Mouse (Mus musculus): ENCODE measurements around the gene Gpd1l. TPM values are rescaled to one million over a fixed set of nuclear protein-coding genes. Genes with fewer than 3 reads are reported as not detected.

Gpd1l gene
- 13.3 and 15.4 TPM in 2 replicates for polyA plus RNA-seq (2012; rRNA removed; ENCODE audit: low replicate concordance)

GRCm38 (mm10) chr9:114933723-114934171 lies at the start of gene Gpd1l:
Gene Gpd1l (minus strand): TSS chr9:114933987.

GRCm38 (mm10) chr9:114982689-114983360 lies 49.0 kb upstream of the Gpd1l start, which contains the start of gene Rps27rt:
Gene Rps27rt (minus strand): TSS chr9:114982739.

GRCm38 (mm10) chr9:114978281-114979111 lies 44.7 kb upstream of the Gpd1l start, which contains the start of gene Osbpl10:
Gene Osbpl10 (plus strand): TSS chr9:114978569.

Other genes starting within 250 kb of the Gpd1l start
- gene Dync1li1, start 245.2 kb downstream of the Gpd1l start, polyA plus RNA-seq (2012; rRNA removed; ENCODE audit: low replicate concordance): 11.2 and 13.3 TPM in 2 replicates
- 34.5 and 46.1 TPM in 2 replicates for gene Cmtm6, start 202.9 kb downstream of the Gpd1l start, polyA plus RNA-seq (2012; rRNA removed; ENCODE audit: low replicate concordance)
- 96.6 and 104 TPM in 2 replicates for gene Cmtm7, start 152.1 kb downstream of the Gpd1l start, polyA plus RNA-seq (2012; rRNA removed; ENCODE audit: low replicate concordance)
- 7.4 and 33.9 TPM in 2 replicates for gene Cmtm8, start 89.8 kb downstream of the Gpd1l start, polyA plus RNA-seq (2012; rRNA removed; ENCODE audit: low replicate concordance)
- gene Osbpl10, start 44.6 kb upstream of the Gpd1l start, polyA plus RNA-seq (2012; rRNA removed; ENCODE audit: low replicate concordance): 10.9 and 14.9 TPM in 2 replicates
- gene Rps27rt, start 48.8 kb upstream of the Gpd1l start, polyA plus RNA-seq (2012; rRNA removed; ENCODE audit: low replicate concordance): 3.4 and 9.2 TPM in 2 replicates